Comparison of ENCODE assay signal across 9 mouse cellular contexts in the genomic region with DNA sequence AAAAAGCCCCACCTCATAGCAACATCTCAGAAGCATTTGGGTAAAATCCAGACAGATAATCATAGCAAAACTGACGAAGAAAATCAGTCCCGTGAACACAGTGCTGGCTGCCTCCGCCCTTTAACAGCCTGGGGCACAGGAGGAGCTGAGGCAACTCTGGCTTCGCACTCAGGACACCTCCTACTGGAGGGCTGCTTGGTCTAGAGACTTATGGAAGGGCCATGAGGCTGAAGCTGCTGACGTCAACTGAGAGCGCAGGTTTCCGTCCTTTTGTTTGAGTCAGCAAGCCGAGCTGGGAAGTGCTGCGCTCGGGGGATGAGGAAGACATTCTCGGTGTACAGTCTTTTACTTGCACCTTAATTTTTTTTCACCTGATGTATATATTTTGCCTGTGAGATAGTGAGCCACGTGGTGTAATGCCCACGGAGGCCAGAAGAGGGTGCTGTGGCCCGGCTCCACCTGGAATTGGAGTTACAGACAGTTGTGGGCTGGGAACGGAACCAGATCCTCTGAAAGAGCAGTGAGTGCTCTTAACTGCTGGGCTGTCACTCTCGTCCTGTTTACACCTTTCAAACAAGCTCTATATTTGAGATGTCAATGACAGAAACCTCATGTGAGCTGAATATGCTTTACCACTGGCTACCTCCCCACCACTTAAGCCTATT. TPM values are rescaled to one million over a fixed set of nuclear protein-coding genes. Genes with fewer than 3 reads are reported as not detected.
DNase-seq lines count a peak whose midpoint lies in the region; ATAC-seq lines count a peak whose summit lies in the region.
"Had no signal": no experiment of that assay in that cellular context is flagged by ENCODE, and none has a peak within 500 bp of the region (broad histone marks: within the 10 kb centered on the region; RNA-seq: fewer than 3 reads in every experiment).

No protein-coding gene starts in this region.

- no peaks in the 10 kb centered on the region for H3K27me3 ChIP-seq in hindbrain, embryonic 13.5 days
- no peaks in the 10 kb centered on the region for H3K27me3 ChIP-seq in hindbrain, embryonic 16.5 days (replicated peaks; ENCODE audit: control insufficient read depth, insufficient read depth, low read length)
- H3K27me3 ChIP-seq in liver, embryonic 13.5 days = no peaks in the 10 kb centered on the region
- no peaks in the 10 kb centered on the region for H3K27me3 ChIP-seq in heart, embryonic 11.5 days (ENCODE audit: control insufficient read depth, insufficient read depth, low read length)
- H3K27me3 ChIP-seq: limb, embryonic 13.5 days had no signal

- no peaks in the 10 kb centered on the region; the same call in 1 of the 2 replicates for H3K4me1 ChIP-seq in hindbrain, embryonic 13.5 days (replicated peaks)
- H3K4me1 ChIP-seq in hindbrain, embryonic 16.5 days (ENCODE audit: control insufficient read depth, insufficient read depth, low read depth, low read length) = no peaks in the 10 kb centered on the region
- no peaks in the 10 kb centered on the region for H3K4me1 ChIP-seq in liver, embryonic 13.5 days (replicated peaks)
- no peaks in the 10 kb centered on the region for H3K4me1 ChIP-seq in heart, embryonic 11.5 days (ENCODE audit: control insufficient read depth, insufficient read depth, low read length)
- H3K4me1 ChIP-seq: limb, embryonic 13.5 days had no signal

- no peaks in the 10 kb centered on the region for H3K9me3 ChIP-seq in hindbrain, embryonic 13.5 days
- no peaks in the 10 kb centered on the region for H3K9me3 ChIP-seq in hindbrain, embryonic 16.5 days (ENCODE audit: control insufficient read depth, low read length)
- no peaks in the 10 kb centered on the region for H3K9me3 ChIP-seq in liver, embryonic 13.5 days (replicated peaks)
- H3K9me3 ChIP-seq in heart, embryonic 11.5 days (replicated peaks; ENCODE audit: control insufficient read depth, low read length) = no peaks in the 10 kb centered on the region

- no peak overlapping the region for H3K4me2 ChIP-seq in hindbrain, embryonic 13.5 days
- H3K4me2 ChIP-seq in hindbrain, embryonic 16.5 days (ENCODE audit: low read length) = no peak overlapping the region
- H3K4me2 ChIP-seq in liver, embryonic 13.5 days = no peak overlapping the region
- H3K4me2 ChIP-seq in heart, embryonic 11.5 days = no peak overlapping the region
- H3K4me2 ChIP-seq: limb, embryonic 13.5 days had no signal

- H3K9ac ChIP-seq in hindbrain, embryonic 13.5 days = no peak overlapping the region
- H3K9ac ChIP-seq in hindbrain, embryonic 16.5 days (ENCODE audit: low read depth, low read length) = no peak overlapping the region
- no peak overlapping the region for H3K9ac ChIP-seq in liver, embryonic 13.5 days
- no peak overlapping the region for H3K9ac ChIP-seq in heart, embryonic 11.5 days (ENCODE audit: low read depth, low read length)
- H3K9ac ChIP-seq: limb, embryonic 13.5 days had no signal

- no peak overlapping the region for H3K4me3 ChIP-seq in hindbrain, embryonic 13.5 days
- no peak overlapping the region for H3K4me3 ChIP-seq in hindbrain, embryonic 16.5 days (ENCODE audit: low read length)
- H3K4me3 ChIP-seq in liver, embryonic 13.5 days (replicated peaks) = no peak overlapping the region
- H3K4me3 ChIP-seq in heart, embryonic 11.5 days (ENCODE audit: low read depth, low read length) = no peak overlapping the region
- H3K4me3 ChIP-seq: limb, embryonic 13.5 days had no signal

- peak; percentile 66 to 68 for DNase-seq in B cell, adult 2 months
- DNase-seq in R1 (ENCODE audit: low read depth, low spot score) = peak; percentile 66
- DNase-seq in liver, embryonic 13.5 days = peak; percentile 40
- no peak for DNase-seq in embryo, embryonic 10 days (ENCODE audit: low spot score)
- no peak for DNase-seq in embryo, embryonic 10.5 days (ENCODE audit: low spot score)

- WGBS in hindbrain, embryonic 13.5 days = 71% methylated on average over 16 of the region's 16 CpGs
- 64% methylated on average over 16 of the region's 16 CpGs for WGBS in hindbrain, embryonic 16.5 days
- 43% methylated on average over 16 of the region's 16 CpGs for WGBS in liver, embryonic 13.5 days (ENCODE audit: insufficient replicate concordance)
- 51% methylated on average over 16 of the region's 16 CpGs for WGBS in heart, embryonic 11.5 days (ENCODE audit: insufficient replicate concordance)

- ATAC-seq in hindbrain, embryonic 13.5 days (ENCODE audit: low FRiP score) = 0 out of 2 replicates have a peak, but pooled peaks have one; percentile 15
- ATAC-seq in hindbrain, embryonic 16.5 days = no peak
- ATAC-seq in liver, embryonic 13.5 days (ENCODE audit: low read depth) = no peak
- ATAC-seq in heart, embryonic 11.5 days (replicated peaks; ENCODE audit: insufficient number of reproducible peaks, low FRiP score, low TSS enrichment) = no peak

- H3K36me3 ChIP-seq in hindbrain, embryonic 13.5 days = peaks cover 34% of the 10 kb centered on the region
- peaks cover 4% of the 10 kb centered on the region; the same call in 1 of the 2 replicates for H3K36me3 ChIP-seq in hindbrain, embryonic 16.5 days (ENCODE audit: control insufficient read depth, insufficient read depth, low read length)
- no peaks in the 10 kb centered on the region for H3K36me3 ChIP-seq in liver, embryonic 13.5 days
- H3K36me3 ChIP-seq in heart, embryonic 11.5 days (ENCODE audit: control insufficient read depth, insufficient read depth, low read length) = peaks cover 3% of the 10 kb centered on the region; the same call in 1 of the 2 replicates

- H3K27ac ChIP-seq in hindbrain, embryonic 13.5 days = no peak overlapping the region
- H3K27ac ChIP-seq in hindbrain, embryonic 16.5 days (ENCODE audit: low read depth, low read length) = no peak overlapping the region
- H3K27ac ChIP-seq in liver, embryonic 13.5 days = no peak overlapping the region
- H3K27ac ChIP-seq in heart, embryonic 11.5 days (ENCODE audit: low read depth, low read length) = no peak overlapping the region
- H3K27ac ChIP-seq: limb, embryonic 13.5 days had no signal

RNA-seq across cellular contexts. Expression of a gene that starts 18.5 kb away (rescaled TPM):
- 7.1 and 10.2 TPM in 2 replicates for polyA plus RNA-seq in hindbrain, embryonic 13.5 days (2015; fragmentation: Nextera tagmentation; extraction: Ambion mirVana)
- 9.1 and 11.6 TPM in 2 replicates for polyA plus RNA-seq in hindbrain, embryonic 16.5 days (2015; fragmentation: Nextera tagmentation; extraction: Ambion mirVana)
- polyA plus RNA-seq in liver, embryonic 13.5 days (2015; fragmentation: Nextera tagmentation; extraction: Ambion mirVana) = 0.19 and 0.20 TPM in 2 replicates
- 0.92 and 1.7 TPM in 2 replicates for polyA plus RNA-seq in heart, embryonic 11.5 days (2014; fragmentation: Nextera tagmentation; extraction: Ambion mirVana)

Comparison
In these comparisons a context has a peak if more than half of its experiments do, and no peak if none do; other contexts are left out.
1. DNase-seq: peak in B cell, adult 2 months (2 of 2), R1 (single experiment) and liver, embryonic 13.5 days (single experiment); none in embryo, embryonic 10 days (single experiment) and embryo, embryonic 10.5 days (single experiment).